Mouse (Mus musculus) cerebellum, adult 18-20 months (tissue): ENCODE measurements around the gene Arnt.

Source experiments
- DNase-seq, 2 experiments: peaks; one replicate each; pipeline ENCODE4 v3.0.0; 2021

Arnt gene

GRCm38 (mm10) chr3:95457758-95458157 lies 23.6 kb downstream of the Arnt start:
- DNase-seq = no peak

GRCm38 (mm10) chr3:95459381-95459780 lies 25.2 kb downstream of the Arnt start:
- DNase-seq = no peak

GRCm38 (mm10) chr3:95463852-95464251 lies 29.7 kb downstream of the Arnt start:
- DNase-seq = no peak

GRCm38 (mm10) chr3:95478966-95479365 lies 44.8 kb downstream of the Arnt start:
- no peak for DNase-seq

GRCm38 (mm10) chr3:95486421-95486820 lies 52.2 kb downstream of the Arnt start:
- DNase-seq = no peak

GRCm38 (mm10) chr3:95488679-95489078 lies 54.5 kb downstream of the Arnt start:
- no peak for DNase-seq

- no peak for DNase-seq
Observed at GRCm38 (mm10) chr3:95490238-95490637, 56.0 kb downstream of the Arnt start.

- DNase-seq = peak; percentile 67 to 70
Observed at GRCm38 (mm10) chr3:95494342-95494741, 60.2 kb downstream of the Arnt start.

GRCm38 (mm10) chr3:95498229-95498628 lies 64.0 kb downstream of the Arnt start:
- no peak for DNase-seq

- DNase-seq = no peak
Observed at GRCm38 (mm10) chr3:95499024-95499423, 64.8 kb downstream of the Arnt start, which contains the start of gene Ctsk. Gene Ctsk, plus strand, starts transcription at chr3:95499256.

GRCm38 (mm10) chr3:95499496-95500140 lies 65.4 kb downstream of the Arnt start:
- DNase-seq = no peak

GRCm38 (mm10) chr3:95502312-95502711 lies 68.1 kb downstream of the Arnt start:
- DNase-seq = no peak

- DNase-seq = peak; percentile 70 to 79
Observed at GRCm38 (mm10) chr3:95509348-95509747, 75.2 kb downstream of the Arnt start.

- no peak for DNase-seq
Observed at GRCm38 (mm10) chr3:95511611-95512180, 77.5 kb downstream of the Arnt start.

GRCm38 (mm10) chr3:95516614-95517041 lies 82.4 kb downstream of the Arnt start:
- DNase-seq = no peak

GRCm38 (mm10) chr3:95517493-95517898 lies 83.3 kb downstream of the Arnt start:
- DNase-seq = peak; percentile 63 to 79

- DNase-seq = no peak
Observed at GRCm38 (mm10) chr3:95518891-95519290, 84.7 kb downstream of the Arnt start.

- DNase-seq = no peak
Observed at GRCm38 (mm10) chr3:95519315-95519714, 85.1 kb downstream of the Arnt start.

GRCm38 (mm10) chr3:95520100-95520499 lies 85.9 kb downstream of the Arnt start:
- DNase-seq = no peak

GRCm38 (mm10) chr3:95521168-95521567 lies 87.0 kb downstream of the Arnt start:
- DNase-seq = no peak

GRCm38 (mm10) chr3:95523662-95524061 lies 89.5 kb downstream of the Arnt start:
- no peak for DNase-seq

GRCm38 (mm10) chr3:95524673-95525072 lies 90.5 kb downstream of the Arnt start:
- no peak for DNase-seq

- no peak for DNase-seq
Observed at GRCm38 (mm10) chr3:95526111-95526510, 91.9 kb downstream of the Arnt start.

GRCm38 (mm10) chr3:95526622-95527211 lies 92.5 kb downstream of the Arnt start, which contains the start of gene Ctss:
Gene Ctss, plus strand, starts transcription at chr3:95526786.
- DNase-seq = no peak
